Mouse (Mus musculus) MEL (cell line): ENCODE data around the gene Vps13d.

ENCODE experiments used
- CHD2 ChIP-seq: IDR thresholded peaks from 2 replicates; pipeline ENCODE4 v1.6.1; 2011; ENCODE audit warnings: low read length, improper control_type of control experiment
- CTCF ChIP-seq, 3 experiments: IDR thresholded peaks in 2 of 3; conservative IDR thresholded peaks in 1 of 3; 2 replicates each; pipeline ENCODE4 v1.5.1; 2011 to 2012; ENCODE audit warnings: low read length in 3 of 3, low read depth in 2 of 3, mild to moderate bottlenecking in 2 of 3, improper control_type of control experiment in 1 of 3, inconsistent platforms in 1 of 3, mixed read lengths in 1 of 3, moderate library complexity in 1 of 3; ENCODE audit not compliant: control insufficient read depth in 1 of 3, insufficient read depth in 1 of 3, poor library complexity in 1 of 3, severe bottlenecking in 1 of 3
- EP300 ChIP-seq, 2 experiments: IDR thresholded peaks; 2 replicates each; pipeline ENCODE4 v1.6.1; 2011; ENCODE audit warnings: improper control_type of control experiment in 2 of 2, low read length in 2 of 2, low read depth in 1 of 2, mild to moderate bottlenecking in 1 of 2
- GATA1 ChIP-seq: IDR thresholded peaks from 2 replicates; pipeline ENCODE4 v1.6.1; 2011; ENCODE audit warnings: low read depth, low read length, improper control_type of control experiment
- MYB ChIP-seq: IDR thresholded peaks from 2 replicates; pipeline ENCODE4 v1.6.1; 2011; ENCODE audit warnings: mild to moderate bottlenecking, low read depth, low read length, improper control_type of control experiment
- POLR2A ChIP-seq, 2 experiments: IDR thresholded peaks; 2 replicates each; pipeline ENCODE4 v1.6.1; 2011 to 2012; ENCODE audit warnings: low read length in 2 of 2, mild to moderate bottlenecking in 2 of 2, control low read depth in 1 of 2, improper control_type of control experiment in 1 of 2, low read depth in 1 of 2, moderate library complexity in 1 of 2; ENCODE audit not compliant: control insufficient read depth in 1 of 2, insufficient read depth in 1 of 2, poor library complexity in 1 of 2
- TBP ChIP-seq: IDR thresholded peaks from 2 replicates; pipeline ENCODE4 v1.8.0; 2011; ENCODE audit warnings: low read depth, low read length, improper control_type of control experiment
- USF2 ChIP-seq, 2 experiments: IDR thresholded peaks; 2 replicates each; pipeline ENCODE4 v1.6.1; 2011 to 2012; ENCODE audit warnings: improper control_type of control experiment in 2 of 2, low read length in 2 of 2, borderline replicate concordance in 1 of 2, inconsistent platforms in 1 of 2, low read depth in 1 of 2, mild to moderate bottlenecking in 1 of 2; ENCODE audit not compliant: insufficient read depth in 1 of 2
- ZMIZ1 ChIP-seq: IDR thresholded peaks from 2 replicates; pipeline ENCODE4 v1.6.1; 2012; ENCODE audit warnings: low read depth, mild to moderate bottlenecking, inconsistent platforms, low read length, improper control_type of control experiment, moderate library complexity

DNA sequence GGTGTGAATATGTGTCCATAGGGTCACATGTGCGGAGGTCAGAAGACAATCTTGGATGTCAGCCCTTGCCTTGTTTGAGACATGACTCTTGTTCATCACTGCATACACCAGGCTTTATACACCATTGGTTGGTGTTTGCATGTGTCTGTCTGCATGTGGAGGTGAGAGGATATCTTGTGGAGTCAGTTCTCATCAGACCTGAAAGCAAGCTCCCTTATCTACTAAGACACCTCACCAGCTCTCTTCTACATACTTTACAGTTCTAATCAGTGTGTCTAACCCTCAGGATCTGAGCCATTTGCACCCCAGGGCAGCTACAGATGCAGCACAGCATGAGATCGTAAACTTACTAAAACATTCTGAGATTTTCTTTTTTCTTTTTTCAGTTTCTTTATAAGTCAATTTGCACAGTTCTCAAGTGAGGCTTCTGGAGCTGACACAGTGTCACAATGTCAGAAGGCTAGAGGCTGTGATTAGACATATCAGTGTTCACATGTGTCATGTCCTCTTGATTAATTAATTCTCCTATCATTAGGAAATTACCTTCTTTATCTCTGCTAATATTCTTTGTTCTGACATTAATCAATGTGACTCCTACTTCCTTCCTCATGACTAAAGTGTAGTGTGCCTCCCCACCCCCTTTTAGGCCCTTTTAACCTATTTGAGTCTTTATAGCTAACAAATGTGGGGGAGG, 135.9 kb downstream of the Vps13d start:
- no peak for TF ChIP-seq CTCF (IDR thresholded peaks at IDR 0.05 in 2 of 3, conservative IDR thresholded peaks at IDR 0.05 in 1 of 3; ENCODE audit: control insufficient read depth in 1 of 3, insufficient read depth in 1 of 3, low read depth in 2 of 3, low read length in 3 of 3, poor library complexity in 1 of 3, severe bottlenecking in 1 of 3)
- no peak for TF ChIP-seq USF2 (IDR thresholded peaks at IDR 0.05; ENCODE audit: borderline replicate concordance in 1 of 2, insufficient read depth in 1 of 2, low read depth in 1 of 2, low read length in 2 of 2)
- no peak for TF ChIP-seq MYB
- no peak for TF ChIP-seq CHD2
- no peak; a peak in 1 of 4 replicates for TF ChIP-seq EP300 (IDR thresholded peaks at IDR 0.05; ENCODE audit: low read depth in 1 of 2, low read length in 2 of 2)
- TF ChIP-seq ZMIZ1: no peak
- no peak for TF ChIP-seq TBP
- TF ChIP-seq POLR2A (IDR thresholded peaks at IDR 0.05; ENCODE audit: control insufficient read depth in 1 of 2, insufficient read depth in 1 of 2, low read depth in 1 of 2, low read length in 2 of 2, poor library complexity in 1 of 2): no peak
- TF ChIP-seq GATA1: no peak
